Mouse (Mus musculus) stomach, adult 2 months (tissue): Measurements from ENCODE around the gene Eno1. TPM values are rescaled to one million over a fixed set of nuclear protein-coding genes. Genes with fewer than 3 reads are reported as not detected.

ENCODE experiments used
- polyA plus RNA-seq: library from polyadenylated mRNA; depleted of rRNA; stranded (reverse); fragments of >200 nt; gene quantifications from 2 replicates; pipeline ENCODE4 v1.2.3, GENCODE M21; 2012; rRNA removed

Gene Eno1
- 302 and 373 TPM in 2 replicates for polyA plus RNA-seq

GRCm38 (mm10) chr4:150236521-150237481, at the start of gene Eno1:
Gene Eno1 (plus strand): TSS chr4:150236721.

DNA sequence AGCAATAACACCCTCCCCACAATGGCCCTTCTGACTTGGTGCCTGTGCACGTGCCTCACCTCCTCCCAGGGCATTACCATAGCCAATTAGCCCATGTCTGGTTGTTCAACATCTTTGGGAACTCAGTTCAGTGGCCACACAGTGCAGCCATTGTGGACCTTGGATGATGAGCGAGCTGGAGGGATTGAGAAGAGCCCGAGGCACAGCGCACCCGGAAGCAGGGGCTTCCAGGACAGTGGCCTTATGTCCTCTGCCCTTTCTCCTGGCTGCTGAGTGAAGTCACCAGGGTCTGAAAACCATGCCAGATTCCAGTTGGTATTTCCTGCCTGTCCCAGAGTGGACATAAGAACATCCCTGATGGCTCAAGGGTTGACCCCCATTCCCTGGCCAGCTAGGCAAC, 35.3 kb upstream of the Eno1 start, which contains the start of gene Car6:
Gene Car6 (minus strand): TSS at position 101 of the 400 bp plus-strand sequence.

GRCm38 (mm10) chr4:150281018-150281761, 44.7 kb downstream of the Eno1 start, which contains the start of gene Rere:
Gene Rere (plus strand): TSS chr4:150281646.

Other genes with a start within 250 kb of the Eno1 start
- 23.2 and 24.8 TPM in 2 replicates for gene H6pd, start 227.7 kb upstream of the Eno1 start, polyA plus RNA-seq
- 0.93 and 1.1 TPM in 2 replicates for gene Gpr157, start 149.4 kb upstream of the Eno1 start, polyA plus RNA-seq
- gene Slc2a5, start 117.4 kb upstream of the Eno1 start, polyA plus RNA-seq, result 8.3 and 9.9 TPM in 2 replicates
- 0.05 and 0.06 TPM in 2 replicates for gene Slc2a7, start 87.7 kb upstream of the Eno1 start, polyA plus RNA-seq
- gene Car6, start 35.4 kb upstream of the Eno1 start, polyA plus RNA-seq, result 0.09 TPM in 1 of 2 replicates, not detected in the other
- gene Rere, start 44.9 kb downstream of the Eno1 start, polyA plus RNA-seq, result 13.9 and 18.5 TPM in 2 replicates